Mouse (Mus musculus) stomach, postnatal 0 days (tissue): ENCODE measurements around the gene Dnpep.

Source experiments
- CTCF ChIP-seq: IDR thresholded peaks from 2 replicates; pipeline ENCODE4 v1.5.1; 2016; ENCODE audit warnings: antibody characterized with exemption, low read depth, mild to moderate bottlenecking, moderate library complexity
- EP300 ChIP-seq: optimal IDR thresholded peaks from 2 replicates; pipeline ENCODE3; 2016; ENCODE audit warnings: antibody characterized with exemption

GRCm38 (mm10) chr1:75363868-75364267 is 46.1 kb upstream of the Dnpep start:
- TF ChIP-seq EP300 (no peak), CTCF (no peak)
